Mouse (Mus musculus): ENCODE data around the gene Krtap4-13.

- TF ChIP-seq POLR2A (IDR thresholded peaks at IDR 0.05; ENCODE audit: borderline replicate concordance, control insufficient read depth, low read depth, low read length) (no peak), CTCF (IDR thresholded peaks at IDR 0.05; ENCODE audit: control insufficient read depth, insufficient read depth, low read length) (no peak)
Measured at GRCm38 (mm10) chr11:99842185-99842584, 32.5 kb upstream of the Krtap4-13 start.
